In the genomic region with DNA sequence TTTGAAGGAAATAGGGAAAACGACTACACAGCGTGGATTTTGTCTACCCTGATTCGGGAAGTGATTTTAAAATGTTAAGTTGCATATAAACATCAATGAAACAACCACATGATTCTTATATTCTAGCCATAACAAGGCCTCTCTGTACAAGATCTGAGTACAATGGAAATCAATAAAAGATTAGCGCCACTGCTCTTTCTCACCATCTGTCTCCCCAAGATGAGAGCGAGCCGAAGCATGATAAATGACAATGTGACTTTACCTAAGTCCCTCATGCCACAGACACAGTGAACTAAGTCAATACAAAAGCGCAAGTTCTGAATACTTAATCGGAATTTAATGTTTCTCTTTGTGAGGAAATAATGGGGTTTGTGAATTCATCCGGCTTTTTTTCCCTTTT, we compare ENCODE assay signal across 18 mouse cellular contexts. TPM values are rescaled to one million over a fixed set of nuclear protein-coding genes. Genes with fewer than 3 reads are reported as not detected.
"Had no signal": no experiment of that assay in that cellular context is flagged by ENCODE, and none has a peak within 500 bp of the region (broad histone marks: within the 10 kb centered on the region; RNA-seq: fewer than 3 reads in every experiment).

No protein-coding gene starts in this region.

- H3K36me3 ChIP-seq: liver, embryonic 13.5 days; liver, embryonic 15.5 days; lung, embryonic 15.5 days; neural tube, embryonic 12.5 days had no signal

- DNase-seq: liver; liver, embryonic 13.5 days; liver, postnatal 0 days; lung, adult 2 months; lung, postnatal 14 days; lung, postnatal 36 days; right cerebral cortex, postnatal 14 days; thymus, adult 2 months; thymus, postnatal 25 days; thymus, postnatal 4 days had no signal

- H3K9me3 ChIP-seq: liver, embryonic 13.5 days; liver, embryonic 15.5 days; lung, embryonic 15.5 days; neural tube, embryonic 12.5 days had no signal

- H3K9ac ChIP-seq: liver, embryonic 13.5 days; liver, embryonic 15.5 days; liver, postnatal 0 days; lung, embryonic 15.5 days; neural tube, embryonic 12.5 days had no signal

- H3K4me3 ChIP-seq: liver, embryonic 13.5 days; liver, embryonic 15.5 days; lung, embryonic 15.5 days; megakaryocyte, embryonic 14.5 days; neural tube, embryonic 12.5 days had no signal

- H3K4me1 ChIP-seq: liver, embryonic 13.5 days; liver, embryonic 15.5 days; lung, embryonic 15.5 days; megakaryocyte, embryonic 14.5 days; neural tube, embryonic 12.5 days had no signal

- H3K4me2 ChIP-seq: liver, embryonic 11.5 days; liver, embryonic 13.5 days; liver, embryonic 15.5 days; lung, embryonic 15.5 days; neural tube, embryonic 12.5 days had no signal

- H3K27me3 ChIP-seq: liver, embryonic 13.5 days; liver, embryonic 15.5 days; lung, embryonic 15.5 days; megakaryocyte, embryonic 14.5 days; neural tube, embryonic 12.5 days had no signal

- H3K27ac ChIP-seq: liver, embryonic 13.5 days; liver, embryonic 15.5 days; lung, embryonic 15.5 days; macrophage; neural tube, embryonic 12.5 days had no signal

- ATAC-seq: liver, postnatal 0 days; lung, postnatal 0 days; midbrain, embryonic 16.5 days had no signal

RNA-seq across cellular contexts. Expression of a gene that starts 36.6 kb away (rescaled TPM):
- polyA plus RNA-seq: macrophage had no signal
